Mouse (Mus musculus) MEL (cell line): Measurements from ENCODE around the gene Serp1. TPM values are rescaled to one million over a fixed set of nuclear protein-coding genes. Genes with fewer than 3 reads are reported as not detected.

Experiments
- DNase-seq: peaks from one replicate; pipeline ENCODE4 v3.0.0; 2011; ENCODE audit warnings: low read depth, low spot score
- H3K27ac ChIP-seq: 2 replicates; pipeline ENCODE4 v1.5.1; 2012; ENCODE audit warnings: low read depth, mild to moderate bottlenecking, control low read depth, low read length, moderate library complexity; ENCODE audit not compliant: control insufficient read depth
- H3K27me3 ChIP-seq, 2 experiments: fragments of 150-350 bp in 1 of 2; sonication (generic) in 1 of 2; 2 replicates each; pipeline ENCODE4 v1.6.1; 2012; ENCODE audit warnings: low read length in 2 of 2, mild to moderate bottlenecking in 2 of 2, improper control_type of control experiment in 1 of 2, moderate library complexity in 1 of 2; ENCODE audit not compliant: insufficient read depth in 2 of 2, control insufficient read depth in 1 of 2
- H3K36me3 ChIP-seq, 2 experiments: 2 replicates each; pipeline ENCODE4 v1.6.1; 2012 to 2014; ENCODE audit warnings: low read length in 2 of 2, improper control_type of control experiment in 1 of 2, inconsistent platforms in 1 of 2, mild to moderate bottlenecking in 1 of 2; ENCODE audit not compliant: insufficient read depth in 2 of 2, control insufficient read depth in 1 of 2
- H3K4me1 ChIP-seq, 2 experiments: fragments of 150-350 bp in 1 of 2; sonication (generic) in 1 of 2; 2 replicates each; pipeline ENCODE4 v1.6.1; 2012; ENCODE audit warnings: low read length in 2 of 2, improper control_type of control experiment in 1 of 2, mild to moderate bottlenecking in 1 of 2; ENCODE audit not compliant: insufficient read depth in 2 of 2, control insufficient read depth in 1 of 2
- H3K4me3 ChIP-seq, 2 experiments: fragments of 150-350 bp in 1 of 2; sonication (generic) in 1 of 2; 2 replicates each; pipeline ENCODE4 v1.5.1; 2012; ENCODE audit warnings: low read depth in 2 of 2, low read length in 2 of 2, mild to moderate bottlenecking in 2 of 2, moderate library complexity in 2 of 2, control low read depth in 1 of 2, improper control_type of control experiment in 1 of 2; ENCODE audit not compliant: control insufficient read depth in 1 of 2, insufficient read depth in 1 of 2
- H3K79me2 ChIP-seq: 2 replicates; pipeline ENCODE4 v1.6.1; 2012; ENCODE audit warnings: mild to moderate bottlenecking, low read length, moderate library complexity; ENCODE audit not compliant: control insufficient read depth, poor library complexity, insufficient read depth
- H3K9ac ChIP-seq: 2 replicates; pipeline ENCODE4 v1.6.1; 2012; ENCODE audit warnings: low read depth, mild to moderate bottlenecking, control low read depth, low read length, moderate library complexity; ENCODE audit not compliant: control insufficient read depth, poor library complexity, severe bottlenecking
- H3K9me3 ChIP-seq: fragments of 150-350 bp; sonication (generic); replicated peaks from 2 replicates; pipeline ENCODE4 v1.6.1; 2012; ENCODE audit warnings: mild to moderate bottlenecking, low read length, improper control_type of control experiment, moderate library complexity; ENCODE audit not compliant: insufficient read depth
- CTCF ChIP-seq, 3 experiments: IDR thresholded peaks in 2 of 3; conservative IDR thresholded peaks in 1 of 3; 2 replicates each; pipeline ENCODE4 v1.5.1; 2011 to 2012; ENCODE audit warnings: low read length in 3 of 3, low read depth in 2 of 3, mild to moderate bottlenecking in 2 of 3, improper control_type of control experiment in 1 of 3, inconsistent platforms in 1 of 3, mixed read lengths in 1 of 3, moderate library complexity in 1 of 3; ENCODE audit not compliant: control insufficient read depth in 1 of 3, insufficient read depth in 1 of 3, poor library complexity in 1 of 3, severe bottlenecking in 1 of 3
- MAFK ChIP-seq: IDR thresholded peaks from 2 replicates; pipeline ENCODE4 v1.6.1; 2011; ENCODE audit warnings: low read depth, mild to moderate bottlenecking, low read length, improper control_type of control experiment, borderline replicate concordance
- MAX ChIP-seq: IDR thresholded peaks from 2 replicates; pipeline ENCODE4 v1.6.1; 2011; ENCODE audit warnings: low read length, improper control_type of control experiment
- MYB ChIP-seq: IDR thresholded peaks from 2 replicates; pipeline ENCODE4 v1.6.1; 2011; ENCODE audit warnings: mild to moderate bottlenecking, low read depth, low read length, improper control_type of control experiment
- MYC ChIP-seq: IDR thresholded peaks from 2 replicates; pipeline ENCODE4 v1.6.1; 2011; ENCODE audit warnings: low read depth, mild to moderate bottlenecking, low read length, improper control_type of control experiment, moderate library complexity
- NELFE ChIP-seq: IDR thresholded peaks from 2 replicates; pipeline ENCODE4 v1.6.1; 2011; ENCODE audit warnings: low read depth, low read length, improper control_type of control experiment
- POLR2A ChIP-seq, 2 experiments: IDR thresholded peaks; 2 replicates each; pipeline ENCODE4 v1.6.1; 2011 to 2012; ENCODE audit warnings: low read length in 2 of 2, mild to moderate bottlenecking in 2 of 2, control low read depth in 1 of 2, improper control_type of control experiment in 1 of 2, low read depth in 1 of 2, moderate library complexity in 1 of 2; ENCODE audit not compliant: control insufficient read depth in 1 of 2, insufficient read depth in 1 of 2, poor library complexity in 1 of 2
- RAD21 ChIP-seq: IDR thresholded peaks from 2 replicates; pipeline ENCODE4 v1.6.1; 2011; ENCODE audit warnings: mild to moderate bottlenecking, low read depth, low read length, improper control_type of control experiment
- RCOR1 ChIP-seq: IDR thresholded peaks from 2 replicates; pipeline ENCODE4 v1.6.1; 2012; ENCODE audit warnings: low read depth, mild to moderate bottlenecking, inconsistent platforms, low read length, improper control_type of control experiment
- SIN3A ChIP-seq: IDR thresholded peaks from 2 replicates; pipeline ENCODE4 v1.6.1; 2012; ENCODE audit warnings: low read length, improper control_type of control experiment, inconsistent platforms
- SMC3 ChIP-seq: IDR thresholded peaks from 2 replicates; pipeline ENCODE4 v1.6.1; 2011; ENCODE audit warnings: low read depth, low read length, improper control_type of control experiment
- TAL1 ChIP-seq: IDR thresholded peaks from 2 replicates; pipeline ENCODE4 v1.6.1; 2012; ENCODE audit warnings: mild to moderate bottlenecking, inconsistent platforms, low read length, moderate library complexity, mixed read lengths
- TBP ChIP-seq: IDR thresholded peaks from 2 replicates; pipeline ENCODE4 v1.8.0; 2011; ENCODE audit warnings: low read depth, low read length, improper control_type of control experiment
- TCF12 ChIP-seq: IDR thresholded peaks from 2 replicates; pipeline ENCODE4 v1.6.1; 2014; ENCODE audit warnings: low read depth, mild to moderate bottlenecking, inconsistent platforms, low read length, improper control_type of control experiment, moderate library complexity
- USF1 ChIP-seq: IDR thresholded peaks from 2 replicates; pipeline ENCODE4 v1.6.1; 2014; ENCODE audit warnings: low read depth, mild to moderate bottlenecking, inconsistent platforms, low read length, improper control_type of control experiment, moderate library complexity
- ZKSCAN1 ChIP-seq: IDR thresholded peaks from 2 replicates; pipeline ENCODE4 v1.6.1; 2012; ENCODE audit warnings: low read depth, mild to moderate bottlenecking, inconsistent platforms, low read length, improper control_type of control experiment, moderate library complexity
- ZNF384 ChIP-seq: IDR thresholded peaks from 2 replicates; pipeline ENCODE4 v1.6.1; 2012; ENCODE audit warnings: low read depth, mild to moderate bottlenecking, inconsistent platforms, low read length, improper control_type of control experiment
- polyA plus RNA-seq, 2 experiments: library from polyadenylated mRNA; stranded (reverse) in 1 of 2; unstranded in 1 of 2; fragments of >175 nt in 1 of 2; fragments of >200 nt in 1 of 2; gene quantifications; 2 replicates each; pipeline versions ENCODE4 v1.2.1 to v1.2.4; 2012; ENCODE audit warnings: low replicate concordance in 2 of 2, low read depth in 1 of 2; ENCODE audit not compliant: insufficient read length in 2 of 2, insufficient read depth in 1 of 2, missing spikeins in 1 of 2
- total RNA-seq: library from RNA; depleted of rRNA; stranded (reverse); fragments of 300-350 nt; gene quantifications from 2 replicates; pipeline ENCODE4 v1.2.3, GENCODE M21; 2012

The Serp1 gene
- total and polyA plus RNA-seq, 3 experiments, result 80.5 to 96.3 (median 83.8) TPM

- TF ChIP-seq POLR2A (IDR thresholded peaks at IDR 0.05; ENCODE audit: control insufficient read depth in 1 of 2, insufficient read depth in 1 of 2, low read depth in 1 of 2, low read length in 2 of 2, poor library complexity in 1 of 2) (no peak), CTCF (IDR thresholded peaks at IDR 0.05 in 2 of 3, conservative IDR thresholded peaks at IDR 0.05 in 1 of 3; ENCODE audit: control insufficient read depth in 1 of 3, insufficient read depth in 1 of 3, low read depth in 2 of 3, low read length in 3 of 3, poor library complexity in 1 of 3, severe bottlenecking in 1 of 3) (peak; percentile 61 to 74 (median 64)), USF1 (no peak), NELFE (no peak), MAFK (no peak), SIN3A (no peak), TCF12 (no peak), ZKSCAN1 (no peak), MYC (peak; percentile 78), SMC3 (peak; percentile 47), RAD21 (peak; percentile 43)
- peak; percentile 74 for DNase-seq
- no peaks in the 10 kb centered on the region for H3K79me2 ChIP-seq
- H3K4me3 ChIP-seq, result no peak overlapping the region
- H3K9me3 ChIP-seq, result no peaks in the 10 kb centered on the region
- no peak overlapping the region for H3K9ac ChIP-seq
- H3K27me3 ChIP-seq, result no peaks in the 10 kb centered on the region; a peak in 1 of 4 replicates
- H3K4me1 ChIP-seq, result peaks cover 0 to 2% of the 10 kb centered on the region in 2 experiments; a peak in 1 of 4 replicates
- H3K36me3 ChIP-seq, result no peaks in the 10 kb centered on the region; a peak in 1 of 4 replicates
- H3K27ac ChIP-seq, result no peak overlapping the region
These were observed 39.8 kb downstream of the Serp1 start for GRCm38 (mm10) chr3:58485883-58486282.

GRCm38 (mm10) chr3:58478755-58479455 is 46.8 kb downstream of the Serp1 start:
- Histone ChIP-seq H3K4me1 (no peaks in the 10 kb centered on the region), H3K9ac (no peak overlapping the region), H3K79me2 (no peaks in the 10 kb centered on the region), H3K9me3 (no peaks in the 10 kb centered on the region), H3K27me3 (peaks cover 2% of the 10 kb centered on the region in 2 experiments; a peak in 3 of 4 replicates), H3K4me3 (no peak overlapping the region), H3K27ac (no peak overlapping the region), H3K36me3 (no peaks in the 10 kb centered on the region)
- no peak for DNase-seq
- TF ChIP-seq ZNF384, result peak; percentile 56; the same call in 1 of the 2 replicates
- TF ChIP-seq MAFK, result no peak
- TF ChIP-seq RCOR1, result no peak
- TF ChIP-seq MYB, result no peak
- TF ChIP-seq MYC, result no peak
- no peak for TF ChIP-seq TBP
- TF ChIP-seq TAL1, result no peak
- no peak for TF ChIP-seq MAX
